Mouse (Mus musculus): ENCODE data around the gene Lrg1.
"Not testable (repeated sequence)": the region's sequence is repeated elsewhere in the genome, so short reads cannot be mapped to it uniquely, and the experiment has no call there.

Lrg1 gene

DNA sequence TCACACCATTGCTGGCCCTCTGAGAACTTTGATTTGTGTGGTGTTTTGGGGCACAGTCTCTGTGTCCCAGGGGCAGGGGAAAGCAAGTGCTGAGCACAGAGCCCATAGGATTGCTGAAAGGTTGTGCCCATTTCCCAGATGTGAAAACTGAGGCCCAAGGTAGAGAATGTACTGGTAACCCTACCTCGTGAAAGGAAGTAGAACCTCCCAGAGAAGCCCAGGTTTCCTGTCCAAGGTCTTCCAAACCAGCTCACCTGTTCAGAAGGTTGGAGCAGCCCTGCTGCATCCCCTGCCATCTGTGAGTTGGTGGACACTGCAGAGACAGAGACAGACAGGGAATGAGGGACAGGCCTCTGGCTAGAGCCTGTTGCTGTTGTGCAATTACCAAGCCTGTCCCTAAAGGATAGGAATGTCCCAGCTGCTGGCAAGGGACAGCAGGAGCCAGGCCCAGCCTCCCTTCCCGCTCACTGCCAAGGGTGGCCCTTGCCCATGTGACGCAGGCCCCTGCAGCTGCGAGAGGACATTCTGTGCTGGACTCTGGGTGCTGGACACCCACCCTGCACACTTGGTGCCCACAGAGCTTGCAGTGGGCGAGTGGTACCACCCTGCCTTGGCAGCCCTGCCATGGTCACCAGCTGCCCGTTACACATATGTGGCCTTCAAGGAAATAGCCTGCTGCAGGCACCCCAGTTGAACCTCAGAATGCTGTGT, 13.3 kb downstream of the Lrg1 start:
- DNase-seq = no peak

DNA sequence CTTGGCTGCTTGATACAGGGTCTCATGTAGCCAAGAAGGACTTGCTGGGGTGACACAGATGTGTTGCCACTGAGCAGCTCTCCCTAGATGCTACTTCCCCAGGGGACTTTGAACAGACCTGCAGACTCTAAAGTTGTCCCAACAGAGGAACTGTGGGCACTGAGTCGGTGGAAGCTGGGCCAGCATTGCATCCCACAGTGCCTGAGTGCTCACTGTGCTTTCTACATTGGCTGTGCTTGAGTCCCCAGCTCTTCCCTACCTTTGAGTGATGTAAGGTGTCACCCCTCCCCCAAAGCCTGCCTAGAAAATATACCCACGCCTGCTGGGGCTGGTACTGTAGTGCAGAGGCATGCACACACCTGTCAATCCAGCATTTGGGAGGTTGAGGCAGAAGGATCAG, 14.1 kb downstream of the Lrg1 start:
- DNase-seq = no peak

DNA sequence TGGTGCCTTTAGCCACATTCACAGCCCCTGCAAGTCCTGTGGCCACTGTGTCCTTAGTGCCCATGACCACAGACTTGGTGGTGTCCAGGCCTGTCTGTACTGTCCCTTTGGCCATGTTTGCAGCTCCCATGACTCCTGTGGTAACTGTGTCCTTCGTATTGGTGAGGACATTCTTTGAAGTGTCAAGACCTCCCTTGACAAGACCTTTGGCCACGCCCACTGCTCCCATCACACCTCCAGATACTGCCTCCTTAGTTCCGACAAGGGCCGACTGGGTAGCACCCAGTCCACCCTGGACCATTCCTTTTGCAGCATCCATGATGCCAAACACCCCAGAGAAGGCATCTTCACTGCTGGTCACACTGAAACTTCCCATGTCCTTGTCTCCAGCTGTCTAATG, 14.8 kb downstream of the Lrg1 start:
- no peak for DNase-seq

GRCm38 (mm10) chr17:56106436-56106835, 15.4 kb downstream of the Lrg1 start:
- DNase-seq = not testable (repeated sequence)

DNA sequence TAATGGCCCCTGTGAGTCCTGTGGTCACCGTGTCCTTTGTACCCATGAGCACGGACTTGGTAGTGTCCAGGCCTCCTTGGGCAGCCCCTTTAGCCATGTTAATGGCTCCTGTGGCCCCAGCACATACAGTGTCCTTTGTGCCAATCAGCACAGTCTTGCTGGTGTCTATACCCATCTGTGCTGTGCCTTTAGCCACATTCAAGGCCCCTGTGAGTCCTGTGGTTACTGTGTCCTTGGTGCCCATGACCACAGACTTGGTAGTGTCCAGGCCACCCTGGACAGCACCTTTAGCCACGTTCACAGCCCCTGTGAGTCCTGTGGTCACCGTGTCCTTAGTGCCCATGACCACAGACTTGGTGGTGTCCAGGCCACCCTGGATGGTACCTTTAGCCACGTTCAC, 17.0 kb downstream of the Lrg1 start:
- not testable (repeated sequence) for DNase-seq

GRCm38 (mm10) chr17:56103465-56104285, 18.1 kb downstream of the Lrg1 start:
- no peak for DNase-seq

DNA sequence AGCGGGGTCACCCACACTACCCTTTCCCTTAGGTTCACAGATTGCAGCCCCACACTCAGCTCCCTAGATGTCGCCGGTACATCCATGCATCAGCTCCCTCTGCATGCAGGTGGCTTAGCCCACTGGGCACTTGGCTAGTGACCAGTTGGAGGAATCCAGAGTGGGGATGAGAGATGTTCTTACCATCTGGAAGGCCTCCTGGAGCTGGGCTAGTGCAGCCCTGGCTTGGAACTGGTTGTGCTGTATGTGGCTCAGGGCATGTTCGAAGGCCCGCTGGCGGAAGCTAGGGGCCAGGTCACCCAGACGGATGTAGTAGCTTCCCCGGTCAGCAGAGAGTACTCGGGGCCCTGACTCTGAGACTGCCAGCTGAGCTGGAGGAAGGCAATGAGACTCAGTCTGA, 18.9 kb downstream of the Lrg1 start:
- DNase-seq = no peak

GRCm38 (mm10) chr17:56102158-56102557, 19.6 kb downstream of the Lrg1 start:
- no peak for DNase-seq

DNA sequence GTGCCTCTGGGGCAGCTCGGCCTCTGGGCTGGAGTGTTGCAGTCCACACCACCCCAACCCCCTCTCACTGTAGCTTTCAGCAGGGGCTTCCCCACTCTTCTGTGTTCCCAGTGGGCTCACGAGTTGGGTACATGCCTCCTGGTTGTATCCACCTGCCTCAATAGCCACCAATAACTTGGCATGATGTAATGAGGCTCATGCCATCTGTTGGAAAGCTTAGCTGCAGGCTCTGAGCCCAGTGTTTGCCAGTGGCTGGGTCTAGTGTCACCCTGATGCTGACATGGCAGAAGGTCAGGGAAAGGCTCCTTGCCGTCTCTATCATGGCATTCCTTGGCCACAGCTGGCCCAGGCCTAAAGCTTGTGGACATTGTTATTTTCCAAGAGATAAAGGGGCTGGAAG, 21.0 kb downstream of the Lrg1 start:
- no peak for DNase-seq

DNA sequence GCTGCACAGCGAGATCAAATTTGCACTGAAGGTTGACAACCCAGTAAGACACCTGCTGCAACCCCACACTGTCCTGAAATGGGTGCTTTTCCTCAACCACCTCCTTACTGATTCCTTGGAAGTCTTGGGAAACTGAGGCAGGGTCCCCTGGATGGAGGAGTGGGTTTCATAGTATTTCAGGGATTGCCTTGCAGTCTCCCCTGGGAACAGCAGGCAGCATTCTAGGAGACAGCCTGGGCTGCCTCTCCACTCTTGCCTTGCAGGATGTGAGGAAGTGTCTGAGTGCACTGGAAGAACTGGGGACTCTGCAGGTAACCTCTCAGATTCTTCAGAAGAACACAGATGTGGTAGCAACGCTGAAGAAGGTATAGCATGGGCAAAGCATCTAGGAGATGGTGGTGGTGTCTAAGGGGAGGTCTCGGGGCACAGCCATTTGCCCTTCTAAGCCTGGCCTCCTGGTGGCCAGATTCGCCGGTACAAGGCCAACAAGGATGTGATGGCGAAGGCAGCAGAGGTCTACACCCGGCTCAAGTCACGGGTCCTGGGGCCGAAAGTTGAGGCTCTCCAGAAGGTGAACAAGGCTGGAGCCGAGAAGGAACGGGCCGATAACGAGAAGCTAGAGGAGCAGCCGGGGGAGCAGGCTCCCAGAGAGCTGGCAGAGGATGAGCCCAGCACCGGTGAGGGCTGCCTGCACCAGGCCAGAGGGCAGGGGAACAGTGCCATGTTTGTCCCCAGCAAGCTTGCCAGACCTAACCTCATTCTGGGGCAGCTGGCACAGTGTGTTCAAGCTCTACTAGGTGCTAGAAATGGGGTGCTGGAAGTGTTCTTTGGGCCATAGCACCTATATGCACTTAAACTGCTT, 22.9 kb downstream of the Lrg1 start:
- no peak for DNase-seq

DNA sequence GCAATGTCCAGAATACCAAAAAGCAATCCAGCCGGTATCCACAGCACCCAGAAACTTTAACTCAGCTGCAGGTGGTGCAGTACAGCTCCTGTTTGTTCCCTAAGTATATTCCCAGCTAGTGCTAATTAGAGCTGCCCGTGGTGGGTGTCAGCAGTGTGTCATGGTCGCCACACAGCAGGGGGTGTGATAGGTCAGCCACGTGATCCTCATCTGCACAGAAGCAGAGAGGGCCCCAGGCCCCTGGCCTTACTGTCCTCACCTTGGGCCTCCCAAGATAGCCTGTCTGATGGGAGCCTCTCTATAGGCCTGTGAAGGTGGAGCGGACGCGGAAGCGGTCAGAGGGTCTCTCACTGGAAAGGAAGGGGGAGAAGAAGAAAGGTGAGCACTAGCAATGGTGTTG, 23.6 kb downstream of the Lrg1 start:
- DNase-seq = no peak

GRCm38 (mm10) chr17:56096883-56097282, 24.9 kb downstream of the Lrg1 start:
- no peak for DNase-seq

DNA sequence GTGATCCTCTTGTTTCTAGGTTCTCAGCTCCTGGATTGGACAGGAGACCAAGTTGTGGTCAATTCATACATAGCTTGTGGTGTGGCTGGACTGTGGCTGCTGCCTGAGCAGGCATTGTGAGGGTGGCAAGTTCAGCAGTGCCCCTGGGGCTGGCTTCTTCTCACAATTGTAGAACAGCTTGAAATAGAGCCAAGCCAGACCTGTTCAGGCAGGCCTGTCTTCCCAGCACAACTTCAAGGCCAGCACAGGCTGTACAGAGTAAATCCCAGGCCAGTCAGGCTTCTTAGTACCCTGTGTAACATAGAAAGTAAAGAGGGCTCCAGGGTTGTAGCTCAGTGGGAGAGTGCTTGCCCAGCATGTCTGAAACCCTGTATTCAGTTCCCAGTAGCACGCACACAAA, 29.0 kb downstream of the Lrg1 start:
- DNase-seq = no peak

DNA sequence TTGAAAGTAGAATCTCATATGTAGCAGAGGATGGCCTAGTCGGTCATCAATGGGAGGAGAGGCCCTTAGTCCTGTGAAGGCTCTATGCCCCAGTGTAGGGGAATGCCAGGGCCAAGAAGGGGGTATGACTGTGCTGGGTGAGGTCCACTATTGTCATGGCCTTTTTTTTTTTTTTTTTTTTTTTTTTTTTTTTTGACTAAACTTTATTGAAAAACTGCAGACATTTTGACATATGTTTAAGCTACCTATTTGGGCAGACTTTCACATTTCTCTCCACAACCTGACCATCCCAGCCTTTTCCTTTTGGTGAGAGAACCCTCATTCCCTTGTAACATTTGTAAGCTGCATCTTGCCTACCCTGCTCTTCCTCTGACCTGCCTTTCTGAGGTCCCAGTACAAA, 29.5 kb downstream of the Lrg1 start:
- DNase-seq = no peak

GRCm38 (mm10) chr17:56080781-56081585, 40.8 kb downstream of the Lrg1 start:
- DNase-seq = peak; percentile 78

- no peak for DNase-seq
Measured at GRCm38 (mm10) chr17:56079921-56080320, 41.9 kb downstream of the Lrg1 start.

GRCm38 (mm10) chr17:56078880-56079795, 42.7 kb downstream of the Lrg1 start, which contains the start of gene Hdgfl2:
TSS of gene Hdgfl2 (plus strand) at chr17:56079634.
- peak; percentile 100 for DNase-seq

GRCm38 (mm10) chr17:56078361-56078760, 43.4 kb downstream of the Lrg1 start:
- peak; percentile 37 to 40 for DNase-seq

GRCm38 (mm10) chr17:56077523-56077922, 44.3 kb downstream of the Lrg1 start:
- no peak for DNase-seq

- peak; percentile 99 for DNase-seq
Measured at GRCm38 (mm10) chr17:56074827-56075208, 47.0 kb downstream of the Lrg1 start, which contains the start of gene Ubxn6. TSS of gene Ubxn6 (minus strand) at chr17:56075028.

All from cerebellum, postnatal 10 days (tissue).